Mouse (Mus musculus) inflammation-experienced regulatory T-cells, adult 6 months (primary cell): Measurements from ENCODE around the gene Myt1l. TPM values are rescaled to one million over a fixed set of nuclear protein-coding genes. Genes with fewer than 3 reads are reported as not detected.

Source experiments
- ATAC-seq: one replicate; pipeline ENCODE4 v1.8.0; 2017
- polyA plus RNA-seq, 3 experiments: library from polyadenylated mRNA; unstranded; fragments of 100-300 nt; shearing (Covaris generic); gene quantifications; one replicate each; pipeline ENCODE4 v1.2.1; 2017

Gene Myt1l
- polyA plus RNA-seq, 3 experiments from 2014 or later = 0.42 TPM; not detected in 2

- no peak for ATAC-seq
These were observed 212.3 kb downstream of the Myt1l start for GRCm38 (mm10) chr12:29740346-29741025.

- no peak for ATAC-seq
These were observed 213.0 kb downstream of the Myt1l start for GRCm38 (mm10) chr12:29741181-29741580.

DNA sequence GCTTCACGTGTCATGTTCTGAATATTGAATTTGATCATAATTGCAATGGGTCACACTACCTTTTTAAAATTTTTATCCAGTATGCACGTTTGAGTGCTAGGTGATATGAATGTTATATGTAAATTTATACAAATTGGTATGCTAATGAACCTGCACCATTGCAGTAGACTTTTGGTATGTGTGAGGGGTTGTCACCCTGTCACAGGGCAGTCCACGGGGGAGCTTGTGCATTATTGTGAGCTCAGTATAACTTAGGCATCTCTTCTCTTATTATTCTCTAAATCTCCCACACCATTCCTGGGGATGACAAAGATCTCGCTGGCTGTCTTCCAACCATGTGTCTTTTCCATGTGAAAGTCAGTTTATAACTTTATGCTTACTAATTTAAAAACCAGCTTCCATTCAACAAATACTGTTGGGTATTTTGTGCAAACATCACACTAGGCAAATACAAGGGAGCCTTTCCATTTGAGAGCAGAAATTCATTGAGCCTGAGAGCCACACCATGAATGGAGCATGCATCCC lies 222.5 kb downstream of the Myt1l start:
- no peak for ATAC-seq

DNA sequence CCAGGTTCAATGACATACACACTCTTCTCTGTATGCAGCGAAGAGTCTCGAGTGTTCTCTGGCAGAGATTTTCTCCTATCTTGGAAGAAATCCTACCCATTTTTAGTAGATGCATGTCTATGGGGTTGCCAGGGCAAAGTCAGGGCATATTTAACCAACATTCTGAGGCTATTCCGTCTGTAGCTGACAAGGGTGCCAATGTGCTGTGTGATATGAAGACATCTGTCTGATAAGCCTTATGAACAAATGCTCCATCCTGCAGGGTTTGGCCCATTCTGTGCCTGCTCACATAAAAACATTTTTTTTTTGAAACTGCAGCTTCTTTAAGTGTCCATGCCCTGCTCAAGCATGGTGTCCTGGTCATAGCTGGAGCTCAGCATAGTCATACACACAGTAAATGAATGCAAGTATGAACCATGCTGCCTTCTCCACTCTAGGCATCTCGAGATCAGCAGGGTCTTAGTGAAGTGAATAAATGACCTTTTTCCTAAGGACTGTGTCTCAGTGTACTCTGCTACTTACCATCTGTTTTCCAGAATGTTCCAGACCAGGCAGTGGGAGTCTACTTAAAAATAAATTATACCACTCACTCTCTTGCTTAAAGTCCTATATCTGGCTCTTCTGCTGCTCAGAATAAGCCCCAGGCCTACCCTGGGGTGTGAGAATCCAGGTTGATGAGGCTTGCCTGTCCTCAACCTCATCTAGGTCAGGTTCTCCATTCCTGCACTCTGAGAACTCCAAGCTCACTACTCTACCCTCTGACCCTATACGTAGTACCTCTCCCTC lies 227.1 kb downstream of the Myt1l start:
- ATAC-seq = no peak

DNA sequence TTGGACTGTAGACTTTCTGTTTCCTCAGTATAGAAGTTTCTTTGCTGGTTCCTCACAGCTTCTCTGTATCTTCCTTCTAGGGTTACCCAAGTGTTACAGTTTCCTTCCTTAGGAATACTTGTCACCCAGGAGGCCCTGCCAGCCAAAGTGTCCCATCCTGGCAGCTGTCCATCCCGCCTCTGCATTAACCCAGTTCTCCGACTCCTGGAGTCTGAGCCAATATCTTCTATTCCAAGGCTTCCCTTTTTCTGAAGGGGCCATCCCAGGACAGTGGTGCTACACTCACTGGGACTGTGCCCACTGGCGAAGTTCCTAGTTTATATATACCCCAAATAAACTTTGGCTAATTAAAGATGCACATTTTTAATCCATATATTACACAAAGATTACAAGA lies 227.7 kb downstream of the Myt1l start:
- no peak for ATAC-seq

- no peak for ATAC-seq
These were observed 232.4 kb downstream of the Myt1l start for GRCm38 (mm10) chr12:29760611-29761010.

DNA sequence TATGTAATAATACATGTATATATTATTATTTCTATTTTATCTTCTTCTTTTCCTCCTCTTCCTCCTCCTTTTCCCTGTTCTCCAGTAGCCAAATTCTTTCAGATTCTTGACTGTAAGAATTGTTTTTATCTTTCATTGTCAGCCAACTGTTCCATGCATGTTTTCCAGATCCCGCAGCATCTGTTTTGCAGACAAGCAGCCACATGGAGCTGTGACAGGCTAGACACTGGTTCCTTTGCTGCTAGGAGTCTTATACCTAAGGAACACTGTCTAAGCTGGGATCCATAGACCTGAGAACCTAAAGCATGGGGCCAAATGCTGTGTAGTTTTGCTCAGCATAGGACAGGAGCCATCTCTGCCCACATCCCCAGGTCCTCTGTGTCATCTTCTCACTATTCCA lies 238.0 kb downstream of the Myt1l start:
- ATAC-seq = no peak

DNA sequence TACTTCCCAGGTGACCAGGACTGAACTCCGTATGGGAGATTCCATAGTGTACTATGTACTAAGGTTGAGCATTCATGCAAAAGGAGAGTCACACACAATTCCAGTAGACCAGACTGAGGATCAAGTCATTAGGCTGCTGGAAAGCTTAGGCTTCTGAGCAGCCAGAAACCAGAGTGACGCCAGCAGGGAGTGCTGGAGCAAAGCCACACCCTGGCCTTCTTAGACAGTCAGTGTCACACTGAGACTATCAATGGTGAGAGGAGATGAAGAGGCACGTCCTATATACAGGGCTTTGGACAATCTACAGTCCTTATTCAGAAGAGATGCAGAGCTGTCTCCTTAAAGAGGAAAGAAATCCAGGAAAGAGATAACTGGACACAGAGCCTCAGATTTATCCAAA lies 243.6 kb downstream of the Myt1l start:
- no peak for ATAC-seq

GRCm38 (mm10) chr12:29772401-29772800 lies 244.2 kb downstream of the Myt1l start:
- ATAC-seq = no peak

- ATAC-seq = no peak
These were observed 250.7 kb downstream of the Myt1l start for GRCm38 (mm10) chr12:29778901-29779300.

- ATAC-seq = no peak
These were observed 261.3 kb downstream of the Myt1l start for GRCm38 (mm10) chr12:29789319-29790050.

- no peak for ATAC-seq
These were observed 261.8 kb downstream of the Myt1l start for GRCm38 (mm10) chr12:29790051-29790386.

- no peak for ATAC-seq
These were observed 264.8 kb downstream of the Myt1l start for GRCm38 (mm10) chr12:29792998-29793397.

DNA sequence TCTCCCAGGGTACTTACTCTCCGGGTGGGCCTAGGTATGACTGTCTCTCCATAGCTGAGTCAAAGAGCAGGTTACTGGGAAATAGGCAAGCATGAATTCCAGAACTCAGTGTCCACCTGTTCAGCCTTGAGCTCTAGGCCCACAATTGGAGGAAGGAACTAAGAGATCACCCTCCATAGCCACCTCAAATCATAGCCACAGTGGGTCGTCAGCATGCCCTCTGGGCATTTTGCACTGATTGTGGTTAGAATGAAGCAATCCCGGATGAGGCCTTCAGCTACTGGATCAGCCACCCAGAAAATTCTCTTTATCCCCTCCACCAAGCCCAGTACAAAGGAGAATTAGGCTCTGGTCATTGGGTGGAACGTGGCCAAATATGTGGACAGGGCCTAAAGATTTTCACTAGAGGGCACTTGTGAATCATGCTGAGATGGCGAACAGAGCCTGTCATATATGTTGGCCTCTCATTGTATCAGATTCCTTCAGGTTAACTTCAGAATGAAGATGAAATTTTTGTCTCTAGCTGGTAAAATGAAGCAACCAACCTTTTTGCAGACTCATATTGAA lies 267.0 kb downstream of the Myt1l start:
- ATAC-seq = no peak

- no peak for ATAC-seq
These were observed 270.6 kb downstream of the Myt1l start for GRCm38 (mm10) chr12:29798595-29799391.

GRCm38 (mm10) chr12:29806415-29806814 lies 278.2 kb downstream of the Myt1l start:
- no peak for ATAC-seq

GRCm38 (mm10) chr12:29809569-29810185 lies 281.5 kb downstream of the Myt1l start:
- ATAC-seq = no peak

- ATAC-seq = no peak
These were observed 287.3 kb downstream of the Myt1l start for GRCm38 (mm10) chr12:29815466-29815865.

DNA sequence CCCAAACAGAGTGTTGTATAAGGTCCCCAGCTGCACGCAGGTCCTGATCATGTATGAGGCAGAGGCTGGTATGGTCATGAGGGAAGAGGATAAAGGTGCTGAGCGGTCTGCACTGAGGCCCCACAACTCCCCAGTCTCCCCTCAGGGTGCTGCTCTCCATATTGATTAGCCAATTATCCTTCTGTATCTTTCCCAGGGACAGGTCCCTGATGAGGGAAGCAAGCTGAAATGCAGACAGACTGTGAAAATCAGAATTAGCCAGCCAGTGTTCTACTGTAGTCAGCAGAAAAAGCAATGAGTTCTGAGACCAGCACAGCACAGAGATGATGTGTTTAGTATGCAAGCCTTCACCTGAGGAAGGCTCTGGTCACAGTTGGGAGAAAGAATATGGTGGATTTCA lies 287.9 kb downstream of the Myt1l start:
- no peak for ATAC-seq

DNA sequence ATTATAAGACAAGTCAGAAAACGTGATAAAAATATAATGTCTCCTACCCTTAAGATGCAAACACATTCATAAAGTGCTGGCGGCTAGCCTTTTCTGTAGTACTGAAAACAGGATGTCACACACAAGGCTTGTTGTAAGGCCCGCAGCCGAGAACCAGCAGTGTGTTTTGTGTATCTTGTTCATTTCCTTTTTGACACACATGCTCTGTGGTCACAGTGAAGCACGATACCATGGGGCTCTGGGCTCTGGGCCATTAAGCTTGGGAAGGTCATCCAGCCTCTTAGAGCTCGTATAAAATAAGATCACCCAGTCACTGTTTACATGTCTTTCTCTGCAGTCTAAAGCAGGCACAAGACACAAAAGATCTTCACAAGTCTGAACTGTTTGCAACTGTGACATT lies 288.6 kb downstream of the Myt1l start:
- ATAC-seq = no peak

DNA sequence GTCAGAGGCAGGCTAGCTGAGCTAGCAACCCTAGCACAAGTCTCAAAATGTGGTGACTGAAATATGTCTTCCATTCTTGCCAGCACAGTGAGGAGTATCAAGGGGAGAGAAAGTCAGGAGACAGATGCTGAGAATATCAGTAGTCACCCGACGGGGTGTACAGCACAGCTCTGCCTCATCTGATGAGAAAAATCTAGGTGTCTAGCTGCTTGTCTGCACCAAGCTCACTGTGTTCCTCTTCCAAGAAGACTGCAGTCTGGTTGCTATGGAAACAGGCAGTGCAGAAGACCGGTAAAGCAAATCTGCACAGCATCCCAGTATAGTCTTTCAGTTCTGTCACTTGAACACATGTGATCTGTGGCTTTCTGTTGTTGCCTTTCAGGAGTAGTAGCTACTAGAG lies 294.0 kb downstream of the Myt1l start:
- no peak for ATAC-seq
